8 mouse cellular contexts compared by ENCODE assay signal in genomic region chr8:94153451-94153850, GRCm38 (mm10). TPM values are rescaled to one million over a fixed set of nuclear protein-coding genes. Genes with fewer than 3 reads are reported as not detected.
DNase-seq lines count a peak whose midpoint lies in the region; ATAC-seq lines count a peak whose summit lies in the region.
"Had no signal": no experiment of that assay in that cellular context is flagged by ENCODE, and none has a peak within 500 bp of the region (broad histone marks: within the 10 kb centered on the region; RNA-seq: fewer than 3 reads in every experiment).

No protein-coding gene starts in this region.

- peaks cover 18% of the 10 kb centered on the region for H3K4me1 ChIP-seq in neural tube, embryonic 12.5 days
- peaks cover 28% of the 10 kb centered on the region for H3K4me1 ChIP-seq in embryonic facial prominence, embryonic 10.5 days
- peaks cover 21% of the 10 kb centered on the region for H3K4me1 ChIP-seq in hindbrain, embryonic 15.5 days (replicated peaks)

- no peak overlapping the region for H3K4me3 ChIP-seq in neural tube, embryonic 12.5 days
- peak overlapping the region; percentile 54 for H3K4me3 ChIP-seq in embryonic facial prominence, embryonic 10.5 days
- H3K4me3 ChIP-seq in hindbrain, embryonic 15.5 days = peak overlapping the region; percentile 45

- no peak for ATAC-seq in neural tube, embryonic 12.5 days (ENCODE audit: low FRiP score, low read depth)
- peak; percentile 32 for ATAC-seq in hindbrain, embryonic 15.5 days (ENCODE audit: low FRiP score, low read depth)

- H3K4me2 ChIP-seq in neural tube, embryonic 12.5 days (replicated peaks) = peak overlapping the region; percentile 68
- peak overlapping the region; percentile 88 for H3K4me2 ChIP-seq in hindbrain, embryonic 15.5 days

- no peak for DNase-seq in neural tube, embryonic 10.5 days (ENCODE audit: extremely low spot score, low spot score)
- no peak for DNase-seq in embryonic facial prominence, embryonic 10.5 days (ENCODE audit: low spot score)
- peak; percentile 43 for DNase-seq in right cerebral cortex, postnatal 25 days
- DNase-seq in spleen, postnatal 4 days (ENCODE audit: low spot score in 2 of 2) = no peak
- DNase-seq in adrenal gland, postnatal 14 days = no peak

- 25% methylated on average over 7 of the region's 7 CpGs for WGBS in neural tube, embryonic 12.5 days
- 24% methylated on average over 7 of the region's 7 CpGs for WGBS in embryonic facial prominence, embryonic 10.5 days
- 24% methylated on average over 7 of the region's 7 CpGs for WGBS in hindbrain, embryonic 15.5 days

- H3K9ac ChIP-seq in neural tube, embryonic 12.5 days = no peak overlapping the region
- H3K9ac ChIP-seq in hindbrain, embryonic 15.5 days = peak overlapping the region; percentile 44
- H3K9ac ChIP-seq: liver, embryonic 14.5 days had no signal

- H3K9me3 ChIP-seq in neural tube, embryonic 12.5 days = no peaks in the 10 kb centered on the region
- H3K9me3 ChIP-seq in embryonic facial prominence, embryonic 10.5 days = no peaks in the 10 kb centered on the region
- H3K9me3 ChIP-seq in hindbrain, embryonic 15.5 days = no peaks in the 10 kb centered on the region

- no peaks in the 10 kb centered on the region for H3K36me3 ChIP-seq in neural tube, embryonic 12.5 days
- no peaks in the 10 kb centered on the region for H3K36me3 ChIP-seq in embryonic facial prominence, embryonic 10.5 days (replicated peaks)
- H3K36me3 ChIP-seq in hindbrain, embryonic 15.5 days = no peaks in the 10 kb centered on the region

- no peak overlapping the region for H3K27ac ChIP-seq in neural tube, embryonic 12.5 days
- no peak overlapping the region for H3K27ac ChIP-seq in embryonic facial prominence, embryonic 10.5 days (replicated peaks)
- peak overlapping the region; percentile 67 for H3K27ac ChIP-seq in hindbrain, embryonic 15.5 days (replicated peaks)
- H3K27ac ChIP-seq: liver, embryonic 14.5 days had no signal

- H3K27me3 ChIP-seq in neural tube, embryonic 12.5 days (replicated peaks) = peaks cover 15% of the 10 kb centered on the region
- peaks cover 49% of the 10 kb centered on the region for H3K27me3 ChIP-seq in embryonic facial prominence, embryonic 10.5 days (replicated peaks; ENCODE audit: low read depth, poor library complexity, severe bottlenecking)
- H3K27me3 ChIP-seq in hindbrain, embryonic 15.5 days = peaks cover 4% of the 10 kb centered on the region; the same call in 1 of the 2 replicates

RNA-seq across cellular contexts. Expression of gene Mt3, which starts 1.0 kb away (rescaled TPM):
- 19.0 and 24.8 TPM in 2 replicates for polyA plus RNA-seq in neural tube, embryonic 12.5 days (2016; fragmentation: Nextera tagmentation; extraction: Ambion mirVana)
- 4.9 and 10.0 TPM in 2 replicates for polyA plus RNA-seq in embryonic facial prominence, embryonic 10.5 days (2016; fragmentation: Nextera tagmentation; extraction: Ambion mirVana)
- polyA plus RNA-seq in hindbrain, embryonic 15.5 days (2015; fragmentation: Nextera tagmentation; extraction: Ambion mirVana) = 211 and 230 TPM in 2 replicates
- 4.3 and 8.4 TPM in 2 replicates for total RNA-seq in adrenal gland, postnatal 14 days (2021)

RNA-seq across cellular contexts. Expression of gene Mt4, which starts 16.5 kb away (rescaled TPM):
- polyA plus RNA-seq in neural tube, embryonic 12.5 days (2016; fragmentation: Nextera tagmentation; extraction: Ambion mirVana) = not detected in 2 replicates
- polyA plus RNA-seq in embryonic facial prominence, embryonic 10.5 days (2016; fragmentation: Nextera tagmentation; extraction: Ambion mirVana) = not detected in 2 replicates
- not detected in 2 replicates for polyA plus RNA-seq in hindbrain, embryonic 15.5 days (2015; fragmentation: Nextera tagmentation; extraction: Ambion mirVana)
- not detected in 2 replicates for total RNA-seq in adrenal gland, postnatal 14 days (2021)

RNA-seq across cellular contexts. Expression of gene Mt2, which starts 19.0 kb away (rescaled TPM):
- 8.1 and 11.1 TPM in 2 replicates for polyA plus RNA-seq in neural tube, embryonic 12.5 days (2016; fragmentation: Nextera tagmentation; extraction: Ambion mirVana)
- polyA plus RNA-seq in embryonic facial prominence, embryonic 10.5 days (2016; fragmentation: Nextera tagmentation; extraction: Ambion mirVana) = 55.1 and 61.0 TPM in 2 replicates
- polyA plus RNA-seq in hindbrain, embryonic 15.5 days (2015; fragmentation: Nextera tagmentation; extraction: Ambion mirVana) = 21.4 and 24.6 TPM in 2 replicates
- 119 and 299 TPM in 2 replicates for total RNA-seq in adrenal gland, postnatal 14 days (2021)

RNA-seq across cellular contexts. Expression of gene Mt1, which starts 25.4 kb away (rescaled TPM):
- polyA plus RNA-seq in neural tube, embryonic 12.5 days (2016; fragmentation: Nextera tagmentation; extraction: Ambion mirVana) = 33.3 and 36.7 TPM in 2 replicates
- 184 and 196 TPM in 2 replicates for polyA plus RNA-seq in embryonic facial prominence, embryonic 10.5 days (2016; fragmentation: Nextera tagmentation; extraction: Ambion mirVana)
- 89.2 and 96.5 TPM in 2 replicates for polyA plus RNA-seq in hindbrain, embryonic 15.5 days (2015; fragmentation: Nextera tagmentation; extraction: Ambion mirVana)
- total RNA-seq in adrenal gland, postnatal 14 days (2021) = 237 and 369 TPM in 2 replicates

RNA-seq across cellular contexts. Expression of gene Bbs2, which starts 54.7 kb away (rescaled TPM):
- polyA plus RNA-seq in neural tube, embryonic 12.5 days (2016; fragmentation: Nextera tagmentation; extraction: Ambion mirVana) = 20.5 and 25.3 TPM in 2 replicates
- 12.6 and 16.6 TPM in 2 replicates for polyA plus RNA-seq in embryonic facial prominence, embryonic 10.5 days (2016; fragmentation: Nextera tagmentation; extraction: Ambion mirVana)
- 20.1 and 20.8 TPM in 2 replicates for polyA plus RNA-seq in hindbrain, embryonic 15.5 days (2015; fragmentation: Nextera tagmentation; extraction: Ambion mirVana)
- 14.3 and 19.6 TPM in 2 replicates for total RNA-seq in adrenal gland, postnatal 14 days (2021)
